Mouse (Mus musculus): ENCODE data around the gene Tmprss11f. TPM values are rescaled to one million over a fixed set of nuclear protein-coding genes. Genes with fewer than 3 reads are reported as not detected.

Tmprss11f gene
- polyA plus RNA-seq, 1 experiment, result not detected

DNA sequence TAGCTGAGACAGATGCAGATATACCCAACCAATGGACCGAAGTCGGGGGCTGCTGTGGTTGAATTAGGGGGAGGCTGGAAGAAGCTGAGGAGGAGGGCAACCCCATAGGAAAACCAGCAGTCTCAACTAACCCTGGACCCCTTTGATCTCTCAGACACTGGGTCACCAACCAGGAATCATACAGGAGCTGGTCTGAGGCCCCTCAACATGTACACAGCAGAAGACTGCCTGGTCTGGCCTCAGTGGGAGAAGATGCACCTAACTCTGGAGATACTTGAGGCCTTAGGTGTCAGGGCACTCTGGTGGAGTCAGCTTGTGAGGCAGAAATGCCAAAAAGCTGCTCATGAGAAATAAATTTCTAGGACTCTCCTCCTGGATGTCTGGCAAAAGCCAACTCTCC is 85.5 kb downstream of the Tmprss11f start:
- Histone ChIP-seq H3K4me1 (ENCODE audit: control insufficient read depth) (no peaks in the 10 kb centered on the region), H3K4me3 (replicated peaks) (no peak overlapping the region), H3K27me3 (ENCODE audit: control insufficient read depth) (no peaks in the 10 kb centered on the region), H3K9me3 (ENCODE audit: control insufficient read depth, low read length) (no peaks in the 10 kb centered on the region), H3K36me3 (ENCODE audit: control insufficient read depth) (no peaks in the 10 kb centered on the region)
- TF ChIP-seq TAL1 (IDR thresholded peaks at IDR 0.05; ENCODE audit: low read length), result no peak
- no peak for TF ChIP-seq GATA1 (IDR thresholded peaks at IDR 0.05; ENCODE audit: low read length)

DNA sequence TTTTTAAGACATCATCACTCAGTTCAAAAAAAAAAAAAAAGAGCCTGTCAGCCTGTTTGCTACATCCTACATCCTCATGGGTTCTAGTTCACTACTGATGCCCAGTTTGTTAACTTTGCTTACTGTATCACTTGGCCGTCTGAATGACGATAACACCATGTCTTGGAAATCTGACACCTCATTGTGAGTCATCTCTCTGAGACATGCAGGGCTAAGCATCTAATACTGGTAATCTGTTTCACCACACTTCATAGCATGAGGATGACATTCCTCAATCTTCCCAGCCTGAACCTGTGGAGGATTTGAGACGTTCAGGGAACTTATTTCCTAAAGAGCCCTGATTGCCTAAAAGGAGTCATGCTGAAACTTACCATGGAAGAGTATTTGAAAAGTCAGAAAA is 91.6 kb downstream of the Tmprss11f start:
- no peak for TF ChIP-seq TAL1 (IDR thresholded peaks at IDR 0.05; ENCODE audit: low read length)
- TF ChIP-seq GATA1 (IDR thresholded peaks at IDR 0.05; ENCODE audit: low read length), result no peak
- H3K9me3 ChIP-seq (ENCODE audit: control insufficient read depth, low read length), result no peaks in the 10 kb centered on the region

DNA sequence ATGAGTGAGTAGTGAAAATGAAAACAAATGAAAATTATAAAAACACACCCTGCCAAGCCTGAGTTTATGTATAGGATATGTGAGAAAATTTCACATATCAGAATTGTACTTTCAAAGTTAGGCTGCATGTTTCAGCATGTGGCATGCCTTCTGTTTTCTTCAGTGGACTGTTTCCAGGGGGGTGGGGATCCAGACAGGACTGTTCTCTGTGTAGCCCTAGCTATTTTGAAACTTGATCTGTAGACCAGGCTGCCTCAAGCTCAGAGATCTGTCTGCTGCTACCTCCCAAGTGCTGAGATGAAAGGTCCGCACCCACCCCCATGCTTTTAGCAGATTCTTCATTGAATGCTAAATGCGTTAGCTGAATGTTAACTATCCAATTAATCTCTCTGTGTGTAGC is 103.5 kb downstream of the Tmprss11f start:
- H3K9me3 ChIP-seq (ENCODE audit: control insufficient read depth, low read length), result no peaks in the 10 kb centered on the region; the same call in 1 of the 2 replicates
- H3K4me3 ChIP-seq (replicated peaks), result no peak overlapping the region
- H3K36me3 ChIP-seq (ENCODE audit: control insufficient read depth), result no peaks in the 10 kb centered on the region
- no peaks in the 10 kb centered on the region for H3K27me3 ChIP-seq (ENCODE audit: control insufficient read depth)
- no peak for TF ChIP-seq TAL1 (IDR thresholded peaks at IDR 0.05; ENCODE audit: low read length)
- TF ChIP-seq GATA1 (IDR thresholded peaks at IDR 0.05; ENCODE audit: low read length), result no peak
- no peaks in the 10 kb centered on the region for H3K4me1 ChIP-seq (ENCODE audit: control insufficient read depth)

More for the DNA sequence above, 91.6 kb downstream of the Tmprss11f start:
- no peak overlapping the region for H3K4me3 ChIP-seq (replicated peaks)
- H3K27me3 ChIP-seq (ENCODE audit: control insufficient read depth), result no peaks in the 10 kb centered on the region
- H3K4me1 ChIP-seq (ENCODE audit: control insufficient read depth), result no peaks in the 10 kb centered on the region
- H3K36me3 ChIP-seq (ENCODE audit: control insufficient read depth), result no peaks in the 10 kb centered on the region

GRCm38 (mm10) chr5:86518500-86518899 is 113.7 kb downstream of the Tmprss11f start, which contains the start of gene Tmprss11g:
Gene Tmprss11g (minus strand): TSS chr5:86518600.
- Histone ChIP-seq H3K36me3 (ENCODE audit: control insufficient read depth) (no peaks in the 10 kb centered on the region), H3K9me3 (ENCODE audit: control insufficient read depth, low read length) (no peaks in the 10 kb centered on the region; the same call in 1 of the 2 replicates), H3K4me1 (ENCODE audit: control insufficient read depth) (no peaks in the 10 kb centered on the region), H3K27me3 (ENCODE audit: control insufficient read depth) (no peaks in the 10 kb centered on the region), H3K4me3 (replicated peaks) (no peak within 1 kb of the TSS)
- TF ChIP-seq GATA1 (IDR thresholded peaks at IDR 0.05; ENCODE audit: low read length), result no peak
- TF ChIP-seq TAL1 (IDR thresholded peaks at IDR 0.05; ENCODE audit: low read length), result no peak

- Histone ChIP-seq H3K36me3 (ENCODE audit: control insufficient read depth) (no peaks in the 10 kb centered on the region), H3K4me3 (replicated peaks) (no peak overlapping the region), H3K9me3 (ENCODE audit: control insufficient read depth, low read length) (no peaks in the 10 kb centered on the region; the same call in 1 of the 2 replicates), H3K4me1 (ENCODE audit: control insufficient read depth) (no peaks in the 10 kb centered on the region), H3K27me3 (ENCODE audit: control insufficient read depth) (no peaks in the 10 kb centered on the region)
- TF ChIP-seq TAL1 (IDR thresholded peaks at IDR 0.05; ENCODE audit: low read length) (no peak), GATA1 (IDR thresholded peaks at IDR 0.05; ENCODE audit: low read length) (no peak)
Measured at GRCm38 (mm10) chr5:86511538-86511937, 120.7 kb downstream of the Tmprss11f start.

GRCm38 (mm10) chr5:86493453-86493852 is 138.8 kb downstream of the Tmprss11f start:
- H3K36me3 ChIP-seq (ENCODE audit: control insufficient read depth), result no peaks in the 10 kb centered on the region
- H3K27me3 ChIP-seq (ENCODE audit: control insufficient read depth), result no peaks in the 10 kb centered on the region
- no peaks in the 10 kb centered on the region for H3K4me1 ChIP-seq (ENCODE audit: control insufficient read depth)
- H3K4me3 ChIP-seq (replicated peaks), result no peak overlapping the region
- peaks cover 6% of the 10 kb centered on the region; the same call in 1 of the 2 replicates for H3K9me3 ChIP-seq (ENCODE audit: control insufficient read depth, low read length)
- TF ChIP-seq GATA1 (IDR thresholded peaks at IDR 0.05; ENCODE audit: low read length) (no peak), TAL1 (IDR thresholded peaks at IDR 0.05; ENCODE audit: low read length) (no peak)

DNA sequence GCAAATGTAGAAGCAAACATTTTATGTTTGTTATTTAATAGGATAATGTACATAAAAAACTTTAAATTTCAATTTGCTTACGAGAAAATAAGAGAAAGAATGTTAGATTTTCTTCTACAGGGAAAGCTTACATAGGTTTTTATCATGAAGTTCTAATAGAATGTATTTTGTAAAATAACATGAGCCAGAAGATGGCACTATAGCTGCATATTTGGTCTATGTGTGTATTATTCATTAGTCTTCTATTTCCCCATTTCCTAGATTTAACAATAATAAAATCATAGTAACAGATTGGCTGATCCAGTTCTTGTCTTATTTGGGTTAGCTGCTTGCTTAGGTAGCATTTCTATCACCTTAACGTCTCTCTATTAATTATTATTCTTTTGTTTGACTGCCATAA is 149.7 kb downstream of the Tmprss11f start:
- no peak for TF ChIP-seq GATA1 (IDR thresholded peaks at IDR 0.05; ENCODE audit: low read length)
- TF ChIP-seq TAL1 (IDR thresholded peaks at IDR 0.05; ENCODE audit: low read length), result no peak
- Histone ChIP-seq H3K36me3 (ENCODE audit: control insufficient read depth) (no peaks in the 10 kb centered on the region), H3K4me1 (ENCODE audit: control insufficient read depth) (no peaks in the 10 kb centered on the region), H3K27me3 (ENCODE audit: control insufficient read depth) (no peaks in the 10 kb centered on the region), H3K4me3 (replicated peaks) (no peak overlapping the region), H3K9me3 (ENCODE audit: control insufficient read depth, low read length) (no peaks in the 10 kb centered on the region)

DNA sequence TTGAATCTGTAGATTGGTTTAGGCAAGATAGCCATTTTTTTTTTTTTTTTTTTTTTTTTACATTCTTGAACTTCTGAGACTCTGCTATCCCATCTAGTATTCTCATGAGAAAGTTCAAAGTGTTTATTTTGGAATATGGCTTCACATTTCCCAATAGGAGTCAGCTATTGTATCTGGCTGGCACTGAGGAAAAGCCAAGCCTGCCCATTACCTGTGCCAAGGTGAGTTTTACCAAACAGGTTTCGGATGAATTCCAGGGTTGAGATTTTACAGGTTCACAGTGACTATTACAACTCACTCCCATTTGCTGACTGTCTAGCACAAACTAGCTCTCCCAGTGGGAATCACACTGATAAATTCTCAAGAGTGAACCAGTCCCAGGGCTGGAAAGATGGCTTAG is 150.2 kb downstream of the Tmprss11f start:
- Histone ChIP-seq H3K4me3 (replicated peaks) (no peak overlapping the region), H3K4me1 (ENCODE audit: control insufficient read depth) (no peaks in the 10 kb centered on the region), H3K9me3 (ENCODE audit: control insufficient read depth, low read length) (no peaks in the 10 kb centered on the region), H3K36me3 (ENCODE audit: control insufficient read depth) (no peaks in the 10 kb centered on the region), H3K27me3 (ENCODE audit: control insufficient read depth) (no peaks in the 10 kb centered on the region)
- TF ChIP-seq GATA1 (IDR thresholded peaks at IDR 0.05; ENCODE audit: low read length) (no peak), TAL1 (IDR thresholded peaks at IDR 0.05; ENCODE audit: low read length) (no peak)

GRCm38 (mm10) chr5:86473859-86474258 is 158.4 kb downstream of the Tmprss11f start:
- Histone ChIP-seq H3K9me3 (ENCODE audit: control insufficient read depth, low read length) (no peaks in the 10 kb centered on the region), H3K4me3 (replicated peaks) (no peak overlapping the region), H3K27me3 (ENCODE audit: control insufficient read depth) (no peaks in the 10 kb centered on the region), H3K4me1 (ENCODE audit: control insufficient read depth) (no peaks in the 10 kb centered on the region), H3K36me3 (ENCODE audit: control insufficient read depth) (no peaks in the 10 kb centered on the region)
- TF ChIP-seq GATA1 (IDR thresholded peaks at IDR 0.05; ENCODE audit: low read length) (no peak), TAL1 (IDR thresholded peaks at IDR 0.05; ENCODE audit: low read length) (no peak)

Other genes with a start within 250 kb of the Tmprss11f start
- not detected in 2 replicates for gene Tmprss11a, start 163.4 kb downstream of the Tmprss11f start, polyA plus RNA-seq (2012)
- gene Tmprss11g, start 113.8 kb downstream of the Tmprss11f start, polyA plus RNA-seq (2012), result not detected in 2 replicates
- gene Tmprss11b, start 43.9 kb upstream of the Tmprss11f start, polyA plus RNA-seq (2012), result not detected in 2 replicates
- gene Tmprss11e, start 113.4 kb upstream of the Tmprss11f start, polyA plus RNA-seq (2012), result not detected in 2 replicates
- gene Ythdc1, start 171.8 kb upstream of the Tmprss11f start, polyA plus RNA-seq (2012), result 1.8 and 2.2 TPM in 2 replicates